Comparison of ENCODE assay signal across 12 mouse cellular contexts in genomic region chr3:31015682-31016443, GRCm38 (mm10). TPM values are rescaled to one million over a fixed set of nuclear protein-coding genes. Genes with fewer than 3 reads are reported as not detected.
DNase-seq lines count a peak whose midpoint lies in the region; ATAC-seq and TF ChIP-seq lines count a peak whose summit lies in the region.
"Had no signal": no experiment of that assay in that cellular context is flagged by ENCODE, and none has a peak within 500 bp of the region (broad histone marks: within the 10 kb centered on the region; RNA-seq: fewer than 3 reads in every experiment).

No protein-coding gene starts in this region.

- H3K4me2 ChIP-seq in lung, embryonic 15.5 days, result no peak overlapping the region
- no peak overlapping the region for H3K4me2 ChIP-seq in embryonic facial prominence, embryonic 14.5 days (ENCODE audit: low read depth, low read length)
- H3K4me2 ChIP-seq in stomach, postnatal 0 days (replicated peaks; ENCODE audit: low read depth), result 0 out of 2 replicates have a peak overlapping the region, but pooled peaks have one; percentile 4
- H3K4me2 ChIP-seq: liver, embryonic 15.5 days; midbrain, embryonic 12.5 days had no signal

- H3K27ac ChIP-seq in gastrocnemius, adult 2 months, result peak overlapping the region; percentile 5; the same call in 1 of the 2 replicates
- H3K27ac ChIP-seq in lung, embryonic 15.5 days, result peak overlapping the region; percentile 76
- H3K27ac ChIP-seq in embryonic facial prominence, embryonic 14.5 days (replicated peaks; ENCODE audit: low read depth, low read length), result peak overlapping the region; percentile 21
- peak overlapping the region; percentile 84 for H3K27ac ChIP-seq in stomach, postnatal 0 days (replicated peaks)
- H3K27ac ChIP-seq: left cerebral cortex, adult 2 months; liver, embryonic 15.5 days; midbrain, embryonic 12.5 days had no signal

- no peaks in the 10 kb centered on the region for H3K27me3 ChIP-seq in lung, embryonic 15.5 days
- no peaks in the 10 kb centered on the region for H3K27me3 ChIP-seq in embryonic facial prominence, embryonic 14.5 days (replicated peaks; ENCODE audit: control insufficient read depth, insufficient read depth, low read length)
- H3K27me3 ChIP-seq in stomach, postnatal 0 days (ENCODE audit: control insufficient read depth, insufficient read depth, low read length), result no peaks in the 10 kb centered on the region
- H3K27me3 ChIP-seq: liver, embryonic 15.5 days; midbrain, embryonic 12.5 days; Patski had no signal

- peak overlapping the region; percentile 16; the same call in 1 of the 2 replicates for H3K9ac ChIP-seq in lung, embryonic 15.5 days
- H3K9ac ChIP-seq in embryonic facial prominence, embryonic 14.5 days (ENCODE audit: low read depth, low read length), result no peak overlapping the region
- H3K9ac ChIP-seq in stomach, postnatal 0 days (ENCODE audit: low read length), result no peak overlapping the region
- H3K9ac ChIP-seq: liver, embryonic 15.5 days; midbrain, embryonic 12.5 days had no signal

- TF ChIP-seq CTCF in gastrocnemius, adult 2 months (IDR thresholded peaks at IDR 0.05), result no peak
- TF ChIP-seq CTCF in stomach, postnatal 0 days (IDR thresholded peaks at IDR 0.05; ENCODE audit: low read depth), result peak; percentile 66

- DNase-seq in gastrocnemius, adult 2 months, result no peak
- no peak for DNase-seq in gastrocnemius, postnatal 10 days
- no peak for DNase-seq in lung, postnatal 10 days
- peak; percentile 63 for DNase-seq in embryonic facial prominence, embryonic 14.5 days (ENCODE audit: low spot score)
- DNase-seq in stomach, postnatal 0 days (ENCODE audit: low spot score), result no peak
- DNase-seq in right cerebral cortex, adult 2 months (ENCODE audit: low spot score in 2 of 2), result no peak
- DNase-seq: adrenal gland, postnatal 10 days had no signal

- peaks cover 10% of the 10 kb centered on the region; the same call in 1 of the 2 replicates for H3K36me3 ChIP-seq in lung, embryonic 15.5 days
- H3K36me3 ChIP-seq in embryonic facial prominence, embryonic 14.5 days (ENCODE audit: control insufficient read depth, insufficient read depth, low read length), result peaks cover 20% of the 10 kb centered on the region; the same call in 1 of the 2 replicates
- H3K36me3 ChIP-seq in stomach, postnatal 0 days (ENCODE audit: control insufficient read depth, insufficient read depth, low read length), result no peaks in the 10 kb centered on the region

- H3K9me3 ChIP-seq in lung, embryonic 15.5 days, result no peaks in the 10 kb centered on the region
- H3K9me3 ChIP-seq in embryonic facial prominence, embryonic 14.5 days (ENCODE audit: control insufficient read depth, low read length), result no peaks in the 10 kb centered on the region
- H3K9me3 ChIP-seq in stomach, postnatal 0 days (ENCODE audit: control insufficient read depth, low read length), result no peaks in the 10 kb centered on the region
- H3K9me3 ChIP-seq: liver, embryonic 15.5 days; midbrain, embryonic 12.5 days had no signal

- WGBS in lung, embryonic 15.5 days, result 55% methylated on average over 10 of the region's 10 CpGs
- WGBS in embryonic facial prominence, embryonic 14.5 days, result 68% methylated on average over 10 of the region's 10 CpGs
- 52% methylated on average over 10 of the region's 10 CpGs for WGBS in stomach, postnatal 0 days

- TF ChIP-seq EP300 in stomach, postnatal 0 days (optimal IDR thresholded peaks at IDR 0.05), result no peak

- H3K4me3 ChIP-seq in gastrocnemius, adult 2 months, result no peak overlapping the region
- H3K4me3 ChIP-seq in lung, embryonic 15.5 days, result no peak overlapping the region
- no peak overlapping the region for H3K4me3 ChIP-seq in embryonic facial prominence, embryonic 14.5 days (ENCODE audit: low read depth, low read length)
- H3K4me3 ChIP-seq in stomach, postnatal 0 days (ENCODE audit: low read depth, low read length), result no peak overlapping the region
- H3K4me3 ChIP-seq: left cerebral cortex, adult 2 months; liver, embryonic 15.5 days; midbrain, embryonic 12.5 days had no signal

- intact Hi-C loops in gastrocnemius, adult 2 months (cut with DNase I), result no loop called here

- peak; percentile 57 for ATAC-seq in lung, embryonic 15.5 days (ENCODE audit: borderline replicate concordance, extremely low read depth, low FRiP score, low TSS enrichment)
- peak; percentile 47; the same call in 1 of the 2 replicates for ATAC-seq in embryonic facial prominence, embryonic 14.5 days (ENCODE audit: low read depth)
- peak; percentile 35; the same call in 1 of the 2 replicates for ATAC-seq in stomach, postnatal 0 days (ENCODE audit: low FRiP score, low TSS enrichment)

- peaks cover 39% of the 10 kb centered on the region for H3K4me1 ChIP-seq in lung, embryonic 15.5 days
- peaks cover 33% of the 10 kb centered on the region for H3K4me1 ChIP-seq in embryonic facial prominence, embryonic 14.5 days (ENCODE audit: control insufficient read depth, insufficient read depth, low read length)
- H3K4me1 ChIP-seq in stomach, postnatal 0 days (replicated peaks; ENCODE audit: control insufficient read depth, insufficient read depth), result peaks cover 6% of the 10 kb centered on the region; the same call in 1 of the 2 replicates

RNA-seq across cellular contexts. Expression of gene Prkci, which starts 20.3 kb away (rescaled TPM):
- total RNA-seq in gastrocnemius, adult 2 months (2021), result 1 to 10 TPM; 4.3 to 6.3 TPM
- 10 to 100 TPM; 12.5 to 19.6 TPM for total RNA-seq in gastrocnemius, postnatal 10 days (2021)
- 53.0 and 53.9 TPM in 2 replicates for polyA plus RNA-seq in lung, embryonic 15.5 days (2015; fragmentation: Nextera tagmentation; extraction: Ambion mirVana)
- polyA plus RNA-seq in embryonic facial prominence, embryonic 14.5 days (2014; fragmentation: Nextera tagmentation; extraction: Ambion mirVana), result 38.8 and 40.6 TPM in 2 replicates
- polyA plus RNA-seq in stomach, postnatal 0 days (2015; fragmentation: Nextera tagmentation; extraction: Ambion mirVana), result 21.2 and 22.1 TPM in 2 replicates

RNA-seq across cellular contexts. Expression of gene Phc3, which starts 46.6 kb away (rescaled TPM):
- total RNA-seq in gastrocnemius, adult 2 months (2021), result 10 to 100 TPM; 12.7 to 13.9 TPM
- total RNA-seq in gastrocnemius, postnatal 10 days (2021), result 10 to 100 TPM; 13.6 to 19.2 TPM
- 6.1 and 7.3 TPM in 2 replicates for polyA plus RNA-seq in lung, embryonic 15.5 days (2015; fragmentation: Nextera tagmentation; extraction: Ambion mirVana)
- polyA plus RNA-seq in embryonic facial prominence, embryonic 14.5 days (2014; fragmentation: Nextera tagmentation; extraction: Ambion mirVana), result 6.9 and 7.9 TPM in 2 replicates
- 3.0 and 3.3 TPM in 2 replicates for polyA plus RNA-seq in stomach, postnatal 0 days (2015; fragmentation: Nextera tagmentation; extraction: Ambion mirVana)

Comparison
In these comparisons a context has a peak if more than half of its experiments do, and no peak if none do; other contexts are left out.
1. H3K27ac ChIP-seq: peak in every context shown above with its lines; median percentile 84 in stomach, postnatal 0 days; 76 in lung, embryonic 15.5 days; 21 in embryonic facial prominence, embryonic 14.5 days; 5 in gastrocnemius, adult 2 months.